Mouse (Mus musculus) ES-Bruce4 (cell line): Measurements from ENCODE around the gene Lrba. TPM values are rescaled to one million over a fixed set of nuclear protein-coding genes. Genes with fewer than 3 reads are reported as not detected.
A peak's percentile ranks its signal among the peaks of the same experiment; 100 is the strongest.

Source experiments
- H3K27ac ChIP-seq: 2 replicates; pipeline ENCODE4 v1.5.1; 2012; ENCODE audit warnings: low read length, inconsistent platforms; ENCODE audit not compliant: insufficient read depth
- H3K27me3 ChIP-seq: 2 replicates; pipeline ENCODE4 v1.6.1; 2012; ENCODE audit warnings: mild to moderate bottlenecking, low read length, inconsistent platforms; ENCODE audit not compliant: control insufficient read depth, poor library complexity, insufficient read depth, severe bottlenecking
- H3K36me3 ChIP-seq: 2 replicates; pipeline ENCODE4 v1.6.1; 2012; ENCODE audit warnings: inconsistent platforms, mild to moderate bottlenecking, low read length, moderate library complexity; ENCODE audit not compliant: control insufficient read depth, poor library complexity, insufficient read depth, severe bottlenecking
- H3K4me1 ChIP-seq: one replicate; pipeline ENCODE4 v1.8.1; 2011; ENCODE audit warnings: low read length; ENCODE audit not compliant: control insufficient read depth, insufficient read depth
- H3K4me3 ChIP-seq: 2 replicates; pipeline ENCODE4 v1.5.1; 2011; ENCODE audit warnings: low read depth, mild to moderate bottlenecking, low read length
- H3K9ac ChIP-seq: 2 replicates; pipeline ENCODE4 v1.6.1; 2012; ENCODE audit warnings: low read depth, mild to moderate bottlenecking, inconsistent platforms; ENCODE audit not compliant: poor library complexity, severe bottlenecking
- H3K9me3 ChIP-seq: replicated peaks from 2 replicates; pipeline ENCODE4 v1.6.1; 2012; ENCODE audit warnings: mild to moderate bottlenecking, low read length, inconsistent platforms; ENCODE audit not compliant: control insufficient read depth, poor library complexity, insufficient read depth, severe bottlenecking
- CTCF ChIP-seq: IDR thresholded peaks from one replicate; pipeline ENCODE4 v1.8.1; 2011; ENCODE audit warnings: low read depth, low read length
- EP300 ChIP-seq: IDR thresholded peaks from 2 replicates; pipeline ENCODE4 v1.6.1; 2011; ENCODE audit warnings: low read depth, low read length; ENCODE audit not compliant: insufficient read depth
- POLR2A ChIP-seq: IDR thresholded peaks from one replicate; pipeline ENCODE4 v1.8.1; 2011; ENCODE audit warnings: low read length; ENCODE audit not compliant: insufficient read depth
- polyA plus RNA-seq: library from polyadenylated mRNA; stranded (reverse); fragments of >200 nt; gene quantifications from 2 replicates; pipeline ENCODE4 v1.2.4, GENCODE M21; 2011; ENCODE audit warnings: low read depth; ENCODE audit not compliant: missing spikeins, insufficient read depth, insufficient read length

Lrba gene
- polyA plus RNA-seq, 1 experiment: 24.5 TPM

DNA sequence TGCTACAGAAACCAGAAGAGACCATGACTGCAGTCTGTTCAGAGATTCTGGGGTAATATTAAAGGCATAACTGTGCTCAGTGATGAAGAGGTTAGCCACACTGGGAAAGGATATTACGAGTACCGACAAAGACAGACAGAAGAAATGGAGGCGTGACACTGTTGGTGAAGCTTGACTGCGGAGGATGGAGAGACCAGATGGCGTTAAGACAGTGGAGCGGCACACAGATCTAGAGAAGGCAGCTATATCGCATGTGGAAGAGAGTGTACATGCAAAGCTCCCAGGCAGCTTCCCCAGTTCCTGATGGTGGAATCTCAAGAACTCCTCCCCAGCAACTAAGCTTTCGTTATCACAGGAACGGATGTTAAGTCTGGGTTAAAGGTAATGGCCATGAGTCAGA lies 579.8 kb downstream of the Lrba start:
- Histone ChIP-seq H3K4me1 (no peaks in the 10 kb centered on the region), H3K27me3 (no peaks in the 10 kb centered on the region), H3K27ac (no peak overlapping the region), H3K9ac (no peak overlapping the region), H3K9me3 (no peaks in the 10 kb centered on the region), H3K4me3 (no peak overlapping the region), H3K36me3 (no peaks in the 10 kb centered on the region)
- TF ChIP-seq POLR2A (no peak), EP300 (no peak), CTCF (no peak)

DNA sequence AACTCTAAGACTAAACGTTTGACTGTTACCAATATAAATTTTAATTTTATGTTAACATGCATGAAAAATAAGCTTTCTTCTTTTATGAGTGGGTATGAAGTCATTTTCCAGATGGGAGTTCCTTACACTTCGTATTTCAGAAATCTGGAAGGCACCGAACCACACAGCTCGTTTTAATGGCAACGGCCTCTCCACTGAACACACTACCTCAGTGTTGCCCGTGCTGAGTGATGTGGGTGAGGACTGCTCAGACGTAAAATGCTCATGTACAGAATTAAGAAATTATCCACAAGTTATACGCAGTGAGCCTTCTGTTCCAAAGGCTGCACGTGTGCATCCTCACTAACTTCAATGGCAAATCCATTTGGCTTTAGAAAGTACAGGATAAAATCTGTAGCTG lies 582.4 kb downstream of the Lrba start:
- Histone ChIP-seq H3K36me3 (no peaks in the 10 kb centered on the region), H3K9me3 (no peaks in the 10 kb centered on the region), H3K4me3 (no peak overlapping the region), H3K4me1 (no peaks in the 10 kb centered on the region), H3K27me3 (no peaks in the 10 kb centered on the region), H3K9ac (no peak overlapping the region), H3K27ac (no peak overlapping the region)
- no peak for TF ChIP-seq EP300
- TF ChIP-seq CTCF: no peak

DNA sequence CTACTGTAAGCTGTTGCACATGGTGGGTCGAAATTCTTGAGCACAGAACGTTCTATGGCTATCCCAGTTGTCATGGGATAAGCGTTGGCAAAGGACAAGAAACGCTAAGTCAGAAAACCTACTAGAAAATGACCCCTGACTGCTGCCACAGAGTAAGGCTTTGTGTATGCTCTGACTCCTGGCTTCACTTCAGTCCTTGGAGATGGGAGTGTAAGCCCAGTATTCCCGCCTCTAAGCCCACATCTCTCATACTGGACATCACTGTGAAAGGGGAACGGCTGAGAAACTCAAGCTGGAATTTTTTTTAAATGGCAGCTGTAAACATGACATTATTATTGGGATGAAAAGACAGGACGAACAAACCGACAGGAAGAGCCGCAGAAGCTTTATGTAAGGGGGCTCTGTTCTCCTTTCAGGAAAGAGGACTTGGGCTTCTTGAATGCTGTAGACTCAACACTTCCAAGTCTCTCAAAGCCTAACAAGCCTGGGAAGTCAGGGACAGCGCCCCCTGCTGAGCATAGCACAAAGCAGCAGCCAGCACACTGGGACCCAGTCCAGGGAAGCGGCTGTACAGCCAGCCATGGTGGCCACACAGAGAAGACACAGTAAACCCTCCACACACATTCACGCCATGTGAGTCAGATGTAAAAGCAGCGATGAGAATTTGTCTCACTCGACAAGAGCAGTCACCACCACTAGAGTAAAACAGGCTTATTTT lies 583.4 kb downstream of the Lrba start:
- Histone ChIP-seq H3K9ac (no peak overlapping the region), H3K27me3 (no peaks in the 10 kb centered on the region), H3K27ac (no peak overlapping the region), H3K4me1 (no peaks in the 10 kb centered on the region), H3K4me3 (no peak overlapping the region), H3K36me3 (no peaks in the 10 kb centered on the region), H3K9me3 (no peaks in the 10 kb centered on the region)
- TF ChIP-seq EP300 (no peak), CTCF (peak; percentile 79)

- H3K9me3 ChIP-seq: no peaks in the 10 kb centered on the region
- no peaks in the 10 kb centered on the region for H3K4me1 ChIP-seq
- no peak overlapping the region for H3K9ac ChIP-seq
- H3K27me3 ChIP-seq: no peaks in the 10 kb centered on the region
- no peaks in the 10 kb centered on the region for H3K36me3 ChIP-seq
- no peak overlapping the region for H3K4me3 ChIP-seq
- no peak overlapping the region for H3K27ac ChIP-seq
- TF ChIP-seq POLR2A (no peak), EP300 (no peak), CTCF (no peak)
Measured at GRCm38 (mm10) chr3:86809199-86809598, 584.7 kb downstream of the Lrba start.

GRCm38 (mm10) chr3:86809646-86810045 lies 585.2 kb downstream of the Lrba start:
- H3K27ac ChIP-seq: no peak overlapping the region
- no peak overlapping the region for H3K4me3 ChIP-seq
- no peaks in the 10 kb centered on the region for H3K36me3 ChIP-seq
- H3K9ac ChIP-seq: no peak overlapping the region
- TF ChIP-seq POLR2A (no peak), CTCF (no peak), EP300 (no peak)
- no peaks in the 10 kb centered on the region for H3K9me3 ChIP-seq
- no peaks in the 10 kb centered on the region for H3K4me1 ChIP-seq
- no peaks in the 10 kb centered on the region for H3K27me3 ChIP-seq

DNA sequence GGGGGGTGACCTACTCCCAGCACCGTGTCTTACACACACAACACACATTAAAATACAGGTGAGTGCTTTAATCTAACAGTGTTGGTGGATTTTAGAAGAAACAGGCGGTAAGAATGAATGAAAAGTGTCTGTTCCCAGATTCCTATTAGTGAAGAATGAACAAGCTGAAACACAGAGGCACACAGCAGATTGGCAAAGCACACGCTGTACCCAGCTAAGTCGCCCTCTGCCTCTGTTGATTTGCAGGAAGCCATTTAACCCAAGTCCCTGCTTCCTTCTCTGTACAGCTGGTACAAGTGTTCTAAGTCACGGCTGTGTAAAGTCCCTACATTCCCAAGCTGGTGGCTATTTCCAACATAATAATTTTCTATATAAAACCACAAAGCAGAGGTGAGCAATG lies 586.4 kb downstream of the Lrba start:
- Histone ChIP-seq H3K9ac (no peak overlapping the region), H3K4me3 (no peak overlapping the region), H3K27ac (no peak overlapping the region), H3K27me3 (no peaks in the 10 kb centered on the region), H3K4me1 (no peaks in the 10 kb centered on the region), H3K9me3 (no peaks in the 10 kb centered on the region), H3K36me3 (no peaks in the 10 kb centered on the region)
- TF ChIP-seq EP300 (no peak), CTCF (no peak), POLR2A (no peak)
